Mouse (Mus musculus): ENCODE data around the gene Zswim8.

GRCm38 (mm10) chr14:20757370-20757907, 50.1 kb downstream of the Zswim8 start:
- TF ChIP-seq CTCF (IDR thresholded peaks at IDR 0.05; ENCODE audit: control insufficient read depth, insufficient read depth, low read length) (no peak), POLR2A (IDR thresholded peaks at IDR 0.05; ENCODE audit: borderline replicate concordance, control insufficient read depth, low read depth, low read length) (peak; percentile 26; the same call in 1 of the 2 replicates)
